ENCODE assay signal across 8 mouse cellular contexts in genomic region chr12:40559103-40559502, GRCm38 (mm10).
DNase-seq lines count a peak whose midpoint lies in the region; ATAC-seq and TF ChIP-seq lines count a peak whose summit lies in the region.

No protein-coding gene starts in this region.

- no peaks in the 10 kb centered on the region for H3K9me3 ChIP-seq in lung, postnatal 0 days (ENCODE audit: low read length)

- no peaks in the 10 kb centered on the region for H3K36me3 ChIP-seq in lung, postnatal 0 days (ENCODE audit: insufficient read depth, low read length)

- H3K9ac ChIP-seq in lung, postnatal 0 days (replicated peaks; ENCODE audit: low read depth), result no peak overlapping the region

- DNase-seq in layer of hippocampus, adult 2 months (ENCODE audit: low spot score in 2 of 2), result peak; percentile 32 to 53
- DNase-seq in layer of hippocampus, adult 8-10 months (ENCODE audit: low spot score in 2 of 2), result no peak
- DNase-seq in adrenal gland, adult 8-10 months, result peak; percentile 53
- DNase-seq in heart, postnatal 14 days, result peak; percentile 20 to 41
- peak; percentile 95 for DNase-seq in lung, postnatal 0 days (ENCODE audit: low spot score)
- DNase-seq in right cerebral cortex, postnatal 36 days (ENCODE audit: low spot score in 2 of 2), result no peak
- DNase-seq in testis, postnatal 10 days (ENCODE audit: low spot score), result no peak
- DNase-seq in frontal cortex, postnatal 10 days (ENCODE audit: low spot score in 2 of 2), result no peak

- peak; percentile 95 for ATAC-seq in lung, postnatal 0 days

- H3K4me2 ChIP-seq in lung, postnatal 0 days (replicated peaks; ENCODE audit: low read depth, low read length), result no peak overlapping the region; the same call in 1 of the 2 replicates

- peak; percentile 98 for TF ChIP-seq EP300 in lung, postnatal 0 days (IDR thresholded peaks at IDR 0.05)

- intact Hi-C loops in heart, postnatal 14 days (cut with DNase I), result no loop called here

- TF ChIP-seq CTCF in layer of hippocampus, adult 2 months (conservative IDR thresholded peaks at IDR 0.05), result no peak
- TF ChIP-seq CTCF in lung, postnatal 0 days (IDR thresholded peaks at IDR 0.05), result no peak

- H3K27me3 ChIP-seq in lung, postnatal 0 days (replicated peaks; ENCODE audit: insufficient read depth, low read length), result no peaks in the 10 kb centered on the region

- H3K4me1 ChIP-seq in lung, postnatal 0 days (ENCODE audit: insufficient read depth, low read depth, low read length), result no peaks in the 10 kb centered on the region

- 37% methylated on average over 11 of the region's 11 CpGs for WGBS in lung, postnatal 0 days

- H3K27ac ChIP-seq in layer of hippocampus, adult 2 months, result peak overlapping the region; percentile 59
- peak overlapping the region; percentile 47 for H3K27ac ChIP-seq in lung, postnatal 0 days (ENCODE audit: low read length)

- H3K4me3 ChIP-seq in layer of hippocampus, adult 2 months, result no peak overlapping the region
- no peak overlapping the region for H3K4me3 ChIP-seq in lung, postnatal 0 days (ENCODE audit: low read depth, low read length)

Comparison
In these comparisons a context has a peak if more than half of its experiments do, and no peak if none do; other contexts are left out.
1. DNase-seq: peak in layer of hippocampus, adult 2 months (2 of 2), adrenal gland, adult 8-10 months (single experiment), heart, postnatal 14 days (2 of 2) and lung, postnatal 0 days (single experiment); none in layer of hippocampus, adult 8-10 months (0 of 2), right cerebral cortex, postnatal 36 days (0 of 2), testis, postnatal 10 days (single experiment) and frontal cortex, postnatal 10 days (0 of 2).